Mouse (Mus musculus): ENCODE data around the gene Sdk1. TPM values are rescaled to one million over a fixed set of nuclear protein-coding genes. Genes with fewer than 3 reads are reported as not detected.

Sdk1 gene
- total and polyA plus RNA-seq, 3 experiments: 0.04 to 0.87 TPM; not detected in 1

GRCm38 (mm10) chr5:142220851-142221503, 979.7 kb downstream of the Sdk1 start:
- Histone ChIP-seq H3K9ac (ENCODE audit: insufficient read depth, low read depth) (no peak overlapping the region), H3K4me3 (replicated peaks in 1 of 3; ENCODE audit: low read depth in 2 of 3, low read length in 2 of 3, poor library complexity in 1 of 3) (no peak overlapping the region)
- in situ Hi-C loops (cut with MboI; ENCODE audit: low pct_ligation_motif_present, low pct_unique_long_range_greater_than_20kb, low sequenced_read_pairs): no loop called here

GRCm38 (mm10) chr5:142228957-142229810, 987.9 kb downstream of the Sdk1 start:
- TF ChIP-seq ZNF384 (IDR thresholded peaks at IDR 0.05; ENCODE audit: low read depth, low read length) (no peak), MAFK (IDR thresholded peaks at IDR 0.05; ENCODE audit: insufficient replicate concordance, low read length) (no peak), ZC3H11A (IDR thresholded peaks at IDR 0.05; ENCODE audit: low read depth, low read length) (no peak), JUN (IDR thresholded peaks at IDR 0.05; ENCODE audit: insufficient read depth, low read depth, low read length) (no peak), USF2 (conservative IDR thresholded peaks at IDR 0.05; ENCODE audit: low read depth, low read length) (no peak)
- dilution Hi-C loops (cut with MboI; ENCODE audit: extremely low pct_ligation_motif_present, extremely low pct_unique_long_range_greater_than_20kb, low sequenced_read_pairs): no loop called here
- H3K27me3 ChIP-seq (replicated peaks): peaks cover 2% of the 10 kb centered on the region
- no peak overlapping the region for H3K27ac ChIP-seq (ENCODE audit: insufficient read depth, low read depth)
- no peak overlapping the region for H3K4me2 ChIP-seq (ENCODE audit: insufficient read depth, low read depth, poor library complexity, severe bottlenecking)
- H3K4me3 ChIP-seq (replicated peaks in 1 of 3; ENCODE audit: low read depth in 2 of 3, low read length in 2 of 3, poor library complexity in 1 of 3): no peak overlapping the region
- no peak overlapping the region for H3K9ac ChIP-seq (ENCODE audit: insufficient read depth, low read depth)
- peaks cover 0 to 4% of the 10 kb centered on the region in 2 experiments; a peak in 2 of 4 replicates for H3K4me1 ChIP-seq (ENCODE audit: control insufficient read depth in 1 of 2, insufficient read depth in 2 of 2)
- DNase-seq (ENCODE audit: extremely low read depth): no peak
- in situ Hi-C loops (cut with MboI; ENCODE audit: low pct_ligation_motif_present, low pct_unique_long_range_greater_than_20kb, low sequenced_read_pairs): no loop called here
- H3K9me3 ChIP-seq (replicated peaks; ENCODE audit: low read length): peaks cover 4% of the 10 kb centered on the region
- no peaks in the 10 kb centered on the region for H3K79me2 ChIP-seq (replicated peaks; ENCODE audit: control insufficient read depth, extremely low read depth, insufficient read depth, poor library complexity, severe bottlenecking)
- H3K36me3 ChIP-seq (replicated peaks in 1 of 2; ENCODE audit: control insufficient read depth in 1 of 2, insufficient read depth in 1 of 2, low read length in 1 of 2): no peaks in the 10 kb centered on the region

More at GRCm38 (mm10) chr5:142220851-142221503, 979.7 kb downstream of the Sdk1 start:
- dilution Hi-C loops (cut with MboI; ENCODE audit: extremely low pct_ligation_motif_present, extremely low pct_unique_long_range_greater_than_20kb, low sequenced_read_pairs): no loop called here
- no peaks in the 10 kb centered on the region for H3K4me1 ChIP-seq (ENCODE audit: control insufficient read depth in 1 of 2, insufficient read depth in 2 of 2)
- peak; percentile 12 for DNase-seq (ENCODE audit: extremely low read depth)
- peaks cover 16% of the 10 kb centered on the region for H3K27me3 ChIP-seq (replicated peaks)
- H3K36me3 ChIP-seq (replicated peaks in 1 of 2; ENCODE audit: control insufficient read depth in 1 of 2, insufficient read depth in 1 of 2, low read length in 1 of 2): no peaks in the 10 kb centered on the region
- no peak overlapping the region for H3K27ac ChIP-seq (ENCODE audit: insufficient read depth, low read depth)
- H3K79me2 ChIP-seq (replicated peaks; ENCODE audit: control insufficient read depth, extremely low read depth, insufficient read depth, poor library complexity, severe bottlenecking): no peaks in the 10 kb centered on the region
- no peak overlapping the region for H3K4me2 ChIP-seq (ENCODE audit: insufficient read depth, low read depth, poor library complexity, severe bottlenecking)
- no peak for TF ChIP-seq HCFC1 (IDR thresholded peaks at IDR 0.05; ENCODE audit: low read depth, low read length)
- peak in 1 of 2 experiments; percentile 27; a peak in 1 of 4 replicates for TF ChIP-seq CTCF (conservative IDR thresholded peaks at IDR 0.05 in 1 of 2, IDR thresholded peaks at IDR 0.05 in 1 of 2; ENCODE audit: low read depth in 2 of 2, low read length in 2 of 2)
- peaks cover 16% of the 10 kb centered on the region for H3K9me3 ChIP-seq (replicated peaks; ENCODE audit: low read length)

- Histone ChIP-seq H3K79me2 (replicated peaks; ENCODE audit: control insufficient read depth, extremely low read depth, insufficient read depth, poor library complexity, severe bottlenecking) (no peaks in the 10 kb centered on the region), H3K27ac (ENCODE audit: insufficient read depth, low read depth) (no peak overlapping the region), H3K36me3 (replicated peaks in 1 of 2; ENCODE audit: control insufficient read depth in 1 of 2, insufficient read depth in 1 of 2, low read length in 1 of 2) (no peaks in the 10 kb centered on the region), H3K4me1 (ENCODE audit: control insufficient read depth in 1 of 2, insufficient read depth in 2 of 2) (peaks cover 0 to 4% of the 10 kb centered on the region in 2 experiments; a peak in 2 of 4 replicates), H3K4me2 (ENCODE audit: insufficient read depth, low read depth, poor library complexity, severe bottlenecking) (no peak overlapping the region), H3K27me3 (replicated peaks) (peaks cover 2% of the 10 kb centered on the region), H3K4me3 (replicated peaks in 1 of 3; ENCODE audit: low read depth in 2 of 3, low read length in 2 of 3, poor library complexity in 1 of 3) (no peak overlapping the region), H3K9ac (ENCODE audit: insufficient read depth, low read depth) (no peak overlapping the region), H3K9me3 (replicated peaks; ENCODE audit: low read length) (peaks cover 4% of the 10 kb centered on the region)
- DNase-seq (ENCODE audit: extremely low read depth): no peak
- in situ Hi-C loops (cut with MboI; ENCODE audit: low pct_ligation_motif_present, low pct_unique_long_range_greater_than_20kb, low sequenced_read_pairs) (no loop called here), dilution Hi-C loops (cut with MboI; ENCODE audit: extremely low pct_ligation_motif_present, extremely low pct_unique_long_range_greater_than_20kb, low sequenced_read_pairs) (no loop called here)
- TF ChIP-seq POLR2A (IDR thresholded peaks at IDR 0.05; ENCODE audit: low read depth, low read length) (no peak), JUND (conservative IDR thresholded peaks at IDR 0.05; ENCODE audit: low read depth, low read length) (no peak), KAT2A (IDR thresholded peaks at IDR 0.05; ENCODE audit: insufficient replicate concordance, low read length) (no peak), ZNF384 (IDR thresholded peaks at IDR 0.05; ENCODE audit: low read depth, low read length) (no peak), CHD2 (IDR thresholded peaks at IDR 0.05; ENCODE audit: low read length) (no peak), MXI1 (IDR thresholded peaks at IDR 0.05; ENCODE audit: low read depth, low read length) (no peak), BHLHE40 (IDR thresholded peaks at IDR 0.05; ENCODE audit: low read depth, low read length) (no peak), CHD1 (IDR thresholded peaks at IDR 0.05; ENCODE audit: low read depth, low read length) (no peak), MAX (IDR thresholded peaks at IDR 0.05; ENCODE audit: low read length) (no peak), ZC3H11A (IDR thresholded peaks at IDR 0.05; ENCODE audit: low read depth, low read length) (no peak), E2F4 (IDR thresholded peaks at IDR 0.05; ENCODE audit: insufficient replicate concordance, low read depth, low read length) (no peak), SMC3 (IDR thresholded peaks at IDR 0.05; ENCODE audit: low read depth, low read length) (no peak), UBTF (IDR thresholded peaks at IDR 0.05; ENCODE audit: low read depth, low read length) (no peak), USF1 (IDR thresholded peaks at IDR 0.05; ENCODE audit: low read depth, low read length) (no peak)
These were observed 988.5 kb downstream of the Sdk1 start for GRCm38 (mm10) chr5:142229811-142230205.

All from CH12.LX (cell line).